Mouse (Mus musculus) liver, embryonic 14.5 days (tissue): ENCODE measurements around the gene Zfp536. TPM values are rescaled to one million over a fixed set of nuclear protein-coding genes. Genes with fewer than 3 reads are reported as not detected.

Experiments
- ATAC-seq: fragments of 200-750 bp; cut with Nextera tagmentation; 2 replicates; pipeline ENCODE4 v1.8.0; 2017; ENCODE audit warnings: moderate number of reproducible peaks, mild to moderate bottlenecking, moderate library complexity; ENCODE audit not compliant: insufficient read depth
- DNase-seq, 3 experiments: peaks; one replicate each; pipeline ENCODE4 v3.0.0-alpha.2; 2012 to 2013; ENCODE audit warnings: low read depth in 3 of 3, low spot score in 3 of 3
- H3K27ac ChIP-seq: fragments of 300-500 bp; sonication (generic); 2 replicates; pipeline ENCODE4 v1.5.1; 2014; ENCODE audit warnings: moderate library complexity, mild to moderate bottlenecking, control low read depth, inconsistent platforms
- H3K27me3 ChIP-seq: fragments of 300-500 bp; sonication (generic); 2 replicates; pipeline ENCODE4 v1.6.1; 2014; ENCODE audit warnings: mild to moderate bottlenecking, low read length, moderate library complexity; ENCODE audit not compliant: control insufficient read depth, insufficient read depth
- H3K36me3 ChIP-seq: fragments of 300-500 bp; sonication (generic); replicated peaks from 2 replicates; pipeline ENCODE4 v1.6.1; 2014; ENCODE audit warnings: low read depth; ENCODE audit not compliant: control insufficient read depth, insufficient read depth
- H3K4me1 ChIP-seq, 2 experiments: fragments of 200-500 bp in 1 of 2; fragments of 300-500 bp in 1 of 2; sonication (generic) in 1 of 2; replicated peaks; 2 replicates each; pipeline ENCODE4 v1.6.1; 2012 to 2014; ENCODE audit warnings: antibody characterized with exemption in 1 of 2, inconsistent platforms in 1 of 2, low read length in 1 of 2; ENCODE audit not compliant: control insufficient read depth in 2 of 2, insufficient read depth in 2 of 2
- H3K4me2 ChIP-seq: fragments of 300-500 bp; sonication (generic); 2 replicates; pipeline ENCODE4 v1.6.1; 2014; ENCODE audit warnings: low read depth, mild to moderate bottlenecking, control low read depth, moderate library complexity
- H3K4me3 ChIP-seq, 2 experiments: fragments of 200-500 bp in 1 of 2; fragments of 300-500 bp in 1 of 2; sonication (generic) in 1 of 2; 2 replicates each; pipeline ENCODE4 v1.5.1; 2012 to 2014; ENCODE audit warnings: low read depth in 2 of 2, low read length in 2 of 2, mild to moderate bottlenecking in 2 of 2, control low read depth in 1 of 2, inconsistent platforms in 1 of 2, moderate library complexity in 1 of 2; ENCODE audit not compliant: insufficient read depth in 1 of 2
- H3K9ac ChIP-seq: fragments of 300-500 bp; sonication (generic); replicated peaks from 2 replicates; pipeline ENCODE4 v1.6.1; 2014; ENCODE audit warnings: mild to moderate bottlenecking, control low read depth, moderate library complexity
- H3K9me3 ChIP-seq: fragments of 300-500 bp; sonication (generic); 2 replicates; pipeline ENCODE4 v1.6.1; 2016; ENCODE audit warnings: low read length, mixed read lengths; ENCODE audit not compliant: control insufficient read depth
- CTCF ChIP-seq: IDR thresholded peaks from 2 replicates; pipeline ENCODE4 v1.5.1; 2016; ENCODE audit warnings: antibody characterized with exemption, low read depth, control low read depth
- EP300 ChIP-seq: IDR thresholded peaks from 2 replicates; pipeline ENCODE4 v1.6.1; 2016; ENCODE audit warnings: antibody characterized with exemption, low read depth
- WGBS: fragments of 180-500 bp; shearing (Covaris S2); extraction: QIAGEN DNeasy Blood & Tissue Kit; methylation state at CpG from one replicate; pipeline ENCODE4 v1.1.7; 2014; ENCODE audit not compliant: insufficient replicate concordance; 5-methylcytosine and 5-hydroxymethylcytosine counted together
- polyA plus RNA-seq, 2 experiments: library from polyadenylated mRNA; depleted of rRNA in 1 of 2; stranded (reverse) in 1 of 2; unstranded in 1 of 2; fragments of >200 nt; fragmentation: Nextera tagmentation in 1 of 2; extraction: Ambion mirVana in 1 of 2; gene quantifications; 2 replicates each; pipeline versions ENCODE4 v1.2.1 to v1.2.3; 2012 to 2014

The Zfp536 gene
- polyA plus RNA-seq, 2 experiments = not detected

- Histone ChIP-seq H3K36me3 (no peaks in the 10 kb centered on the region), H3K27me3 (no peaks in the 10 kb centered on the region), H3K4me2 (no peak overlapping the region), H3K27ac (no peak overlapping the region), H3K9me3 (no peaks in the 10 kb centered on the region), H3K4me3 (no peak overlapping the region), H3K4me1 (no peaks in the 10 kb centered on the region), H3K9ac (no peak overlapping the region)
- ATAC-seq (no peak), DNase-seq (no peak)
- TF ChIP-seq CTCF (no peak), EP300 (no peak)
- 55% methylated on average over 10 of the region's 10 CpGs for WGBS
Observed at GRCm38 (mm10) chr7:37813676-37814075, 40.2 kb upstream of the Zfp536 start.

GRCm38 (mm10) chr7:37809908-37810307, 36.5 kb upstream of the Zfp536 start:
- no peak overlapping the region for H3K4me2 ChIP-seq
- 70% methylated on average over 5 of the region's 5 CpGs for WGBS

DNA sequence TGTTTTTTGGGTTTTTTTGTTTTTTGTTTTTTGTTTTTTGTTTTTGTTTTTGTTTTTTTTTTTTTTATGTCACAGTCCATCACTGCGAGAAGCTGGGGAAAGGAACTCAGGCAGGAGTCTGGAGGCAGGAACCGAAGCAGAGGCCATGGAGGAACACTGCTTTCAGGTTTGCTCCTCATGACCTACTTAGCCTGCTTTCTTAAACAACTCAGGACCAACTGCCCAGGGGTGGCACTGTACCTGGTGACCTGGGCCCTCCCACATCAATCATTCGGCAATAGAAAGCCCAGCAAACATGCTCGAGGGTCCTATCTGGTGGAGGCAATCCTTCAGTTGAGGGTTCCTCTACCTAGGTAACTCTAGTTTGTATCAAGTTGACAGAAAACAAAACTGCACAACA, 35.6 kb upstream of the Zfp536 start:
- H3K27me3 ChIP-seq = no peaks in the 10 kb centered on the region
- no peaks in the 10 kb centered on the region for H3K4me1 ChIP-seq
- no peak overlapping the region for H3K4me3 ChIP-seq
- TF ChIP-seq CTCF (no peak), EP300 (no peak)
- H3K4me2 ChIP-seq = no peak overlapping the region
- H3K9ac ChIP-seq = no peak overlapping the region
- no peaks in the 10 kb centered on the region for H3K36me3 ChIP-seq
- no peak for DNase-seq
- no peaks in the 10 kb centered on the region for H3K9me3 ChIP-seq
- H3K27ac ChIP-seq = no peak overlapping the region
- WGBS = 67% methylated on average over 4 of the region's 4 CpGs
- ATAC-seq = no peak

More at GRCm38 (mm10) chr7:37809908-37810307, 36.5 kb upstream of the Zfp536 start:
- Histone ChIP-seq H3K9ac (no peak overlapping the region), H3K4me3 (no peak overlapping the region), H3K36me3 (no peaks in the 10 kb centered on the region), H3K4me1 (no peaks in the 10 kb centered on the region), H3K27ac (no peak overlapping the region), H3K9me3 (no peaks in the 10 kb centered on the region), H3K27me3 (no peaks in the 10 kb centered on the region)
- TF ChIP-seq CTCF (no peak), EP300 (no peak)
- ATAC-seq (no peak), DNase-seq (no peak)

DNA sequence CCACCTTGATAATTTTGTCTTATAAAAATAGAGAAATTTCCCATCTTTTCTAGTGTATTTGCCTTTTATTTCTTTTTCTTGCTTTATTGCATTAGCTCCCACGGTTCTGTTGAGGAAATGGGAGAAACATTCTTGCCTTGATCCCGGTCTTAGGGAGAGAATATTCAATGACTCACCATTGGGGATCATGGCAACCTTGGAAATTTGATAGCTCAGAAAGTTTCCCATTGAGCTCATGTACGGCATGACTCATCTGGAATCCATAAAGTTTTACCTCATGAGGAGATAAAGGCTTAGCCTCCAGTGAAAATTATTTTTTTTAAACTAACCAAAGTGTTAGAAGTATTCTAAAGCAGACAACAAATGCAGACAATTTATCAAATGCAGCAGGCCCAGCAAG, 27.7 kb upstream of the Zfp536 start:
- no peaks in the 10 kb centered on the region for H3K36me3 ChIP-seq
- 48% methylated on average over 3 of the region's 3 CpGs for WGBS
- H3K4me3 ChIP-seq = no peak overlapping the region
- no peaks in the 10 kb centered on the region for H3K4me1 ChIP-seq
- no peak overlapping the region for H3K9ac ChIP-seq
- TF ChIP-seq CTCF (no peak), EP300 (no peak)
- DNase-seq (no peak), ATAC-seq (no peak)
- no peak overlapping the region for H3K27ac ChIP-seq
- no peaks in the 10 kb centered on the region for H3K27me3 ChIP-seq
- H3K9me3 ChIP-seq = no peaks in the 10 kb centered on the region
- no peak overlapping the region for H3K4me2 ChIP-seq

DNA sequence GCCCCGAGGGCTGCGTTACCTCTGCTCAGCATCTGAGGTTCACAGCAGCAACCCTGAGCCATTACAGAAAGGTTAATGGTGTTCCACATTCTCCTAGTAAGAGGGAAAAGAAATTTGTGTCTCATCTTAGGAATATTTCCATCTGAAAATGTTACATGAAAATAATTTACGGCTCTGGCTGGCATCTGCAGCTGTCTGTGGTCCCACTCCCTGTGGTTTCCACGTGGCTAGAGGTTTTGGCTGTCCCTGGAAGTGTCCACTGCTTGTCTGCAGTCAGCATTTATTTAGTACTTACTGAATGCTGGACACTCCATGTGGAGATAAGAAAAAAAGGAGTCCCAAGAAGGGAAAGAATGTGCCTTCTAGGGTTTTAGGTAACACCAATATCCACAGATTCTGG, 15.3 kb upstream of the Zfp536 start:
- no peaks in the 10 kb centered on the region for H3K4me1 ChIP-seq
- no peak for DNase-seq
- no peaks in the 10 kb centered on the region for H3K36me3 ChIP-seq
- ATAC-seq = no peak
- H3K9ac ChIP-seq = no peak overlapping the region
- 56% methylated on average over 4 of the region's 4 CpGs for WGBS
- TF ChIP-seq CTCF (no peak), EP300 (no peak)
- H3K27ac ChIP-seq = no peak overlapping the region
- H3K27me3 ChIP-seq = no peaks in the 10 kb centered on the region
- no peak overlapping the region for H3K4me2 ChIP-seq
- H3K9me3 ChIP-seq = no peaks in the 10 kb centered on the region
- no peak overlapping the region for H3K4me3 ChIP-seq

DNA sequence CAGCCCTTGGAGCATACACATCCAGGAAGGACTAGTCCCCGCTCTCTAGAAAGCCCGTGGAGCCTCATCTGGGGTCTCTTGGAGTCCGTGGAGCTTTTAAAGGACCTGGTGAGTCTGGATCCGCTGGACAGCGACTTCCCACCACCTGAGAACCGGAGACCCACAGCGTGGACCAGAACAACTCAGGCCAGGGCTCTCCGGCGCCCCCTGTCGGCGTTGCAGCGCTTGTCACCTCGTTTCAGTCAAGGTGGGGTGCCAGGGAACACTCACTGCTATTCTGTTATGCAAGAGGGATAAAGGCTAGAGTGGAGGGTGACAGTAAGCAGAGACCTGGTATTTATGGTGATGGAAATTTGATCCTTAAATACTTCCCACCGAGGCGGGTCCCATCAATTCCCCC, 2.1 kb upstream of the Zfp536 start:
- Histone ChIP-seq H3K27me3 (peaks cover 48% of the 10 kb centered on the region), H3K36me3 (no peaks in the 10 kb centered on the region), H3K4me1 (no peaks in the 10 kb centered on the region), H3K4me3 (no peak overlapping the region), H3K4me2 (no peak overlapping the region), H3K9ac (no peak overlapping the region), H3K9me3 (no peaks in the 10 kb centered on the region), H3K27ac (no peak overlapping the region)
- DNase-seq (no peak), ATAC-seq (no peak)
- TF ChIP-seq CTCF = peak; percentile 89
- no peak for TF ChIP-seq EP300
- WGBS = 3% methylated on average over 15 of the region's 15 CpGs
